Mouse (Mus musculus) heart, embryonic 15.5 days (tissue): Measurements from ENCODE around the gene Tmcc1. TPM values are rescaled to one million over a fixed set of nuclear protein-coding genes. Genes with fewer than 3 reads are reported as not detected.
A peak's percentile ranks its signal among the peaks of the same experiment; 100 is the strongest.
"Not testable (repeated sequence)": the region's sequence is repeated elsewhere in the genome, so short reads cannot be mapped to it uniquely, and the experiment has no call there.

Experiments
- ATAC-seq: fragments of 200-750 bp; cut with Nextera tagmentation; replicated peaks from 2 replicates; pipeline ENCODE4 v1.8.0; 2017; ENCODE audit warnings: low read depth, moderate TSS enrichment; ENCODE audit not compliant: insufficient number of reproducible peaks, insufficient read depth, low FRiP score
- H3K27ac ChIP-seq: fragments of 300-500 bp; sonication (generic); 2 replicates; pipeline ENCODE4 v1.5.1; 2015; ENCODE audit warnings: mild to moderate bottlenecking, inconsistent platforms
- H3K27me3 ChIP-seq: fragments of 300-500 bp; sonication (generic); 2 replicates; pipeline ENCODE4 v1.6.1; 2015; ENCODE audit warnings: inconsistent platforms
- H3K36me3 ChIP-seq: fragments of 300-500 bp; sonication (generic); 2 replicates; pipeline ENCODE4 v1.6.1; 2015; ENCODE audit warnings: mild to moderate bottlenecking, inconsistent platforms
- H3K4me1 ChIP-seq: fragments of 300-500 bp; sonication (generic); replicated peaks from 2 replicates; pipeline ENCODE4 v1.6.1; 2015; ENCODE audit warnings: inconsistent platforms
- H3K4me2 ChIP-seq: fragments of 300-500 bp; sonication (generic); 2 replicates; pipeline ENCODE4 v1.6.1; 2015; ENCODE audit warnings: inconsistent platforms, mild to moderate bottlenecking, moderate library complexity
- H3K4me3 ChIP-seq: fragments of 300-500 bp; sonication (generic); 2 replicates; pipeline ENCODE4 v1.5.1; 2015; ENCODE audit warnings: mild to moderate bottlenecking, inconsistent platforms
- H3K9ac ChIP-seq: fragments of 300-500 bp; sonication (generic); 2 replicates; pipeline ENCODE4 v1.6.1; 2015; ENCODE audit warnings: mild to moderate bottlenecking, inconsistent platforms
- H3K9me3 ChIP-seq: fragments of 300-500 bp; sonication (generic); replicated peaks from 2 replicates; pipeline ENCODE4 v1.6.1; 2016; ENCODE audit warnings: inconsistent platforms
- WGBS: fragments of 180-500 bp; shearing (Covaris S2); methylation state at CpG from one replicate; pipeline ENCODE4 v1.1.7; 2015; ENCODE audit warnings: mixed read lengths; 5-methylcytosine and 5-hydroxymethylcytosine counted together
- polyA plus RNA-seq: library from polyadenylated mRNA; unstranded; fragments of >200 nt; fragmentation: Nextera tagmentation; extraction: Ambion mirVana; gene quantifications from 2 replicates; pipeline ENCODE4 v1.2.1, GENCODE M21; 2015

The Tmcc1 gene
- polyA plus RNA-seq, 1 experiment from 2014 or later = 10.4 TPM

DNA sequence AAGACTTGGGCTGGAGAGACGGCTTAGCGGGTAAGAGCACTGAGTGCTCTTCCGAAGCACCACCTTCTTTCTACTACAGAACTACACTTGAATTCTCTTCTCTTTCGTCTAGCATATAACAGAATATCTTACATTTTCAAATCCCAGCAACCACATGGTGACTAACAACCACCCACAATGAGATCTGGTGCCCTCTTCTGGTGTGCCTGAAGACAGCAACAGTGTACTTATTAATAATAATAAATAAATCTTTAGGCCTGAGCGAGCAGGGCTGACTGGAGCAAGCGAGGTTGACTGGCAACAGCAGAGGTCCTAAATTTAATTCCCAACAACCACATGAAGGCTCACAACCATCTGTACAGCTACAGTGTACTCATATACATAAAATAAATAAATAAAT, 76.7 kb downstream of the Tmcc1 start:
- 90% methylated on average over 6 of the region's 6 CpGs for WGBS
- not testable (repeated sequence) for H3K4me2 ChIP-seq, H3K27ac ChIP-seq, H3K36me3 ChIP-seq, H3K9me3 ChIP-seq, H3K4me3 ChIP-seq, ATAC-seq, H3K27me3 ChIP-seq, H3K9ac ChIP-seq, H3K4me1 ChIP-seq

DNA sequence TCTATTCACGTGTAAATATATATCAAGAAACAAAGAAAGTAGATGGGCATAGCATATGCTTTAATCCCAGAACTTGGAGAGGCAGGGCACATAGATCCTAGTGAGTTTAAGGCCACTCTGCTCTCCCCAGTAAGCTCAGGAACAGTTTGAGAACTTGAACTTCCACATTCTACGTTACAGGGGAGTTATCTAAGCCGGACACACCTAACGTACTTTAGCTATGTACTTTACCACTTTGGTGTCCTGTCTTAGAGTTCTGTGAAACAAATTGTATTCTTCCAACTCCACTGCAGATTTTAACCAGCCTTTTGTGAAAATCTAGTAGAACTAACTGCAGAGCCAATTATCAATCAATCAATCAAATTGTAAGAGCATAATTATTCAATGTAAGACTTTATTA, 82.7 kb downstream of the Tmcc1 start:
- Histone ChIP-seq H3K9ac (no peak overlapping the region), H3K4me1 (peaks cover 15% of the 10 kb centered on the region), H3K27ac (no peak overlapping the region), H3K27me3 (no peaks in the 10 kb centered on the region), H3K4me2 (no peak overlapping the region), H3K4me3 (no peak overlapping the region), H3K36me3 (no peaks in the 10 kb centered on the region), H3K9me3 (no peaks in the 10 kb centered on the region)
- ATAC-seq = no peak
- WGBS = 81% methylated on average over 4 of the region's 4 CpGs

GRCm38 (mm10) chr6:116107471-116108358, 85.6 kb downstream of the Tmcc1 start:
- no peaks in the 10 kb centered on the region for H3K27me3 ChIP-seq
- WGBS = under 1% methylated on average over 29 of the region's 29 CpGs

DNA sequence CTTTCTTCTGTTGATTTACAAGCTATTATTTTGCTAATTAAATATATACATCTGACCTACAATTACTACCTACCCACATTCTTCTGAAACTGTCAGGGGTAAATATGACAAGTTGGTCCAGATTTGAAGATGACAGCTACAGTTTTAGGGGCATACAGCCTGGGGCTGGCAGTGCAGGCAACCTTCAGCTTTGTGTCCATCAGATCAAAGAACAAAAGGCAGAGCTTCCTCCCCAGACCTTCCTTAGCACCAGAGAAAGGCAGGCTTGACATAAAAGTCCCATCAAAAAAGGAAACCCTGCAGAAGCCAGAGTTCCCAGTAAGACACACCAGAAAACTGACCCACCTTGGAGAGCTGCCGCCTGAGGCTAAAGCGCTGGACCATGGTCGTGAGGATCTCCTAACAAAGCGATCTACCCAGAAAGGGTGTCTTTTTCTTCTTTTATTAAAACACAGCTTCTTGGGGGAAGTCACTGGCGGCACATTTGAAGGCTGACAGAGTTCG, 86.3 kb downstream of the Tmcc1 start:
- H3K9me3 ChIP-seq = no peaks in the 10 kb centered on the region
- H3K27ac ChIP-seq = peak overlapping the region; percentile 90
- H3K4me1 ChIP-seq = peaks cover 15% of the 10 kb centered on the region
- peak; percentile 37 for ATAC-seq
- H3K36me3 ChIP-seq = no peaks in the 10 kb centered on the region
- peak overlapping the region; percentile 64 for H3K9ac ChIP-seq
- 4% methylated on average over 6 of the region's 6 CpGs for WGBS
- H3K27me3 ChIP-seq = no peaks in the 10 kb centered on the region
- H3K4me3 ChIP-seq = peak overlapping the region; percentile 71
- H3K4me2 ChIP-seq = peak overlapping the region; percentile 89

More at GRCm38 (mm10) chr6:116107471-116108358, 85.6 kb downstream of the Tmcc1 start:
- H3K4me3 ChIP-seq = peak overlapping the region; percentile 71
- H3K4me2 ChIP-seq = peak overlapping the region; percentile 89
- peak overlapping the region; percentile 90 for H3K27ac ChIP-seq
- peak; percentile 93 for ATAC-seq
- no peaks in the 10 kb centered on the region for H3K9me3 ChIP-seq
- H3K4me1 ChIP-seq = peaks cover 15% of the 10 kb centered on the region
- H3K36me3 ChIP-seq = no peaks in the 10 kb centered on the region
- H3K9ac ChIP-seq = peak overlapping the region; percentile 64

- Histone ChIP-seq H3K27ac (no peak overlapping the region), H3K4me3 (no peak overlapping the region), H3K36me3 (no peaks in the 10 kb centered on the region; the same call in 1 of the 2 replicates), H3K27me3 (no peaks in the 10 kb centered on the region), H3K9me3 (no peaks in the 10 kb centered on the region), H3K4me2 (no peak overlapping the region), H3K9ac (no peak overlapping the region), H3K4me1 (peaks cover 6% of the 10 kb centered on the region)
- ATAC-seq = no peak
- 57% methylated on average over 2 of the region's 2 CpGs for WGBS
These were observed 95.7 kb downstream of the Tmcc1 start for GRCm38 (mm10) chr6:116097579-116097978.

GRCm38 (mm10) chr6:116089402-116089801, 103.9 kb downstream of the Tmcc1 start:
- no peaks in the 10 kb centered on the region for H3K27me3 ChIP-seq
- H3K36me3 ChIP-seq = no peaks in the 10 kb centered on the region
- no peak overlapping the region for H3K27ac ChIP-seq
- H3K4me2 ChIP-seq = no peak overlapping the region
- ATAC-seq = no peak
- peaks cover 6% of the 10 kb centered on the region for H3K4me1 ChIP-seq
- no peak overlapping the region for H3K4me3 ChIP-seq
- H3K9me3 ChIP-seq = no peaks in the 10 kb centered on the region
- no peak overlapping the region for H3K9ac ChIP-seq

- peaks cover 9% of the 10 kb centered on the region for H3K4me1 ChIP-seq
- H3K9ac ChIP-seq = no peak overlapping the region
- WGBS = 95% methylated on average over 1 of the region's 1 CpGs
- H3K27me3 ChIP-seq = no peaks in the 10 kb centered on the region
- H3K36me3 ChIP-seq = no peaks in the 10 kb centered on the region
- H3K27ac ChIP-seq = no peak overlapping the region
- no peaks in the 10 kb centered on the region for H3K9me3 ChIP-seq
- H3K4me3 ChIP-seq = no peak overlapping the region
- H3K4me2 ChIP-seq = no peak overlapping the region
- no peak for ATAC-seq
These were observed 107.2 kb downstream of the Tmcc1 start for GRCm38 (mm10) chr6:116086036-116086435.

DNA sequence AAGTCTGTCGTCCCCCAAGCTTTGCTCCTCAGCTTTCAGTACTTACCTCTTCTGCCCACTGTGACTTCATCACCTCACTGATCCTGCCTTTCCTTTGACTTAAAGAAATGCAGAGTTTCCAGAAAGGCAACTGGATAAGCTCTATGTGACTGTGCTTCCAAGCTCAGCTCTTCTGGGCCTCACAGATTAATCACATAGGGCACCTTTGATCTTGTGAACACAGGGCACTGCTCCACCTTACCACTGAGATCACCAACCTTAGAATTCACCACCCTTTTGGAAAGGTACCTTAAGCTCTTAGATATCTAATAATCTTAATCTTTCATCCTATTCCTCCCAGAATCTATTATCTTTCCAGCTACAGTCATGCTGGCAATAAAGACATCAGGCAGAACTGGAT, 111.0 kb downstream of the Tmcc1 start:
- Histone ChIP-seq H3K27me3 (no peaks in the 10 kb centered on the region), H3K9ac (no peak overlapping the region), H3K4me3 (no peak overlapping the region), H3K4me2 (no peak overlapping the region), H3K4me1 (peaks cover 13% of the 10 kb centered on the region), H3K36me3 (no peaks in the 10 kb centered on the region), H3K9me3 (no peaks in the 10 kb centered on the region), H3K27ac (no peak overlapping the region)
- no peak for ATAC-seq
- 49% methylated on average over 1 of the region's 1 CpGs for WGBS

DNA sequence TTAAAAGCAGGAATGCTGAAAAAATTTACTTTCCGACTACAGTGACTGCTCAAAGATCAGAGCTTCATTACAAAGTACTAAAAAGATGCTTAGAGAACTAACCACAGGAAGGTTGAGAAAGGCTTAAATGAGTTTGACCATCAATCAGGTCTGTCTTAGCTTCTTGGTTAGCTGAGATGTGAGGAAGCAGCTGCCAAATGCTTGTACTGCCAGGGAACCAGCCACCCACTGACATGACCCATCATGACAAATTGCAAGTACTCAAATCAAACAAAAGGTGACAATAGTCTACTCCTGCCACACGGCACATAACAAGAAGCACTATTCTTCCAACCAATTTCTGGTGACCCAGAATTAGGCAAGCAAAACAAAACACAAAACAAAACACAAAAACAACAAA, 111.9 kb downstream of the Tmcc1 start:
- no peak overlapping the region for H3K27ac ChIP-seq
- no peak overlapping the region for H3K4me2 ChIP-seq
- H3K9ac ChIP-seq = no peak overlapping the region
- no peak for ATAC-seq
- no peaks in the 10 kb centered on the region for H3K9me3 ChIP-seq
- H3K27me3 ChIP-seq = no peaks in the 10 kb centered on the region
- H3K4me1 ChIP-seq = peaks cover 13% of the 10 kb centered on the region
- no peak overlapping the region for H3K4me3 ChIP-seq
- H3K36me3 ChIP-seq = no peaks in the 10 kb centered on the region
- 77% methylated on average over 2 of the region's 2 CpGs for WGBS

GRCm38 (mm10) chr6:116080756-116081155, 112.5 kb downstream of the Tmcc1 start:
- no peak overlapping the region for H3K27ac ChIP-seq
- H3K36me3 ChIP-seq = no peaks in the 10 kb centered on the region
- ATAC-seq = no peak
- H3K9me3 ChIP-seq = no peaks in the 10 kb centered on the region
- H3K9ac ChIP-seq = no peak overlapping the region
- no peak overlapping the region for H3K4me3 ChIP-seq
- no peak overlapping the region for H3K4me2 ChIP-seq
- H3K27me3 ChIP-seq = no peaks in the 10 kb centered on the region
- WGBS = 82% methylated on average over 5 of the region's 5 CpGs
- H3K4me1 ChIP-seq = peaks cover 12% of the 10 kb centered on the region

DNA sequence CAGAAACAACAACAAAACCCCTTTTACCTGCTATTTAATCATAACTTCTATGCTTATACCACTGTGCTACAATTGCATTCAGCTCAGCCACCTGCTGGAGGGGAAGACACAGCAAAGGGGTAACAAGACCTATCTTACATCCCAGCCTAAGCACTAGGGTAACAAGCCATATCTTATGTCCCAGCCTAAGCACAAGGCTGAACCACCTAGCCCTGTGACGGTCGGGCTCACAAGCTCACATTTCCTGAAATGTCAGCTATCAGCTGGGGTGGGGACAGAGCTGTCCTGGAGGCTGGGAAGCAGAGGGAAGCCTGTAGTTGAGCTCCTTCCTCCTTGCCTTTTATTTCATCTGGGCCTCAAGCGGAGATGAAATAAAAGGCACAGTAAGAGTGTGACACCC, 115.7 kb downstream of the Tmcc1 start:
- no peak overlapping the region for H3K9ac ChIP-seq
- WGBS = 35% methylated on average over 3 of the region's 3 CpGs
- H3K27me3 ChIP-seq = no peaks in the 10 kb centered on the region
- H3K4me1 ChIP-seq = peaks cover 30% of the 10 kb centered on the region
- no peak for ATAC-seq
- H3K9me3 ChIP-seq = no peaks in the 10 kb centered on the region
- no peaks in the 10 kb centered on the region for H3K36me3 ChIP-seq
- H3K27ac ChIP-seq = no peak overlapping the region
- no peak overlapping the region for H3K4me2 ChIP-seq
- H3K4me3 ChIP-seq = no peak overlapping the region

DNA sequence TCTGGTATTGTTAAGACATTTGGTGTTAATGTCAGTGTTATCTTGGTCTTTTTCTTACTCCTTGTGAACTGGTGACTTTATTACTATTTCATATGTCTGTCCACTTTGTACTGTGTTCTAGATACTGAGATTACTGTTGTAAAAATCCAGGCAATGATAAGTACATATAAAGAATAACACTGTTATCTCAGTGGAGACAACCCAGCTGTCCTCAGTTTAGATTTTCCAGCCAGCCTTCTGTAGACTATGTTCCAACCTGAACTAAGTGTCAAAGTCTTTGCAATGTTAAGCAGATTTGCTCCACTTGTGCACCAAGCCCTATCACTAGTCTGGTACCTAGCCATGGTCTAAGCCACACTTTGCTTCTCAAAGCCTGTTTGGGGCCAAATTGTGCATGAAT, 118.4 kb downstream of the Tmcc1 start:
- no peak overlapping the region for H3K4me3 ChIP-seq
- H3K4me2 ChIP-seq = no peak overlapping the region
- peak overlapping the region; percentile 95 for H3K27ac ChIP-seq
- H3K27me3 ChIP-seq = no peaks in the 10 kb centered on the region
- H3K9ac ChIP-seq = no peak overlapping the region
- no peaks in the 10 kb centered on the region for H3K9me3 ChIP-seq
- peaks cover 46% of the 10 kb centered on the region for H3K4me1 ChIP-seq
- no peaks in the 10 kb centered on the region for H3K36me3 ChIP-seq
- ATAC-seq = no peak
